ENCODE assay signal across 8 mouse cellular contexts in the genomic region with DNA sequence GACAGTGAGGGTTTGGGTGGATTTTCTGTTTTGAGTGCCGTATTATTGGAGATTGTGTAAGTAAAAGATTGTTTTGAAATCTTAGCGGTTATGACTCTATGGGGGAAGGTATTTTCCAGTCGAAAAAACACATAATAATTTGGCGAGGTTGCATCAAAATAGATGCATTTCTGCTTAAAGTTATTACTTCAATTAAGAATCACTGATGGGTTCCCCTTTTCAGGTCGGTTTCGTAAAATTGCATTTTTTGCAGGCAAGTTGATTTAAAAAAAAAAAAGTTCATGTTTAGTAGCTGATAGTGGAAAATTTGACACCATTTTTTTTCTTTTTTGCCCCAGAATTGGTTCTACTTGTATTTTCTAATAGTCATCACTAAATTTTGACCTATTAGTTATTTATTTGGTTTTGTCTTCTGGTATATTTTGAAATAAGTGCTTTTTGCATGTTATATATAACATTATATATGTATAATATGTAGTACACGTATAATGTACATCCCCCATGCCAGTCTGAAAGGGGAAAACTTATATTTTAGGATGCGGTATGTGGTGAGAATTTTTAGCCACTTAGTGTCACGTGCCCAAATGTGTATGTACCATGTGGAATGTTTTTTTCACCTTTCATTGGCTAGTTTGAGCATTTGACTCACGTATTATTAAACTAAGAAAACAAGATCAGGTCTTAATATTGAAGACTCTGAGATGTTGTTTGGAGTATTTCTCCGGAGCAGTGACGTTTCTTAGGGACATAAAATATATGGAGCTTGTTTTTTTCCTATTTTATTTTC. TPM values are rescaled to one million over a fixed set of nuclear protein-coding genes. Genes with fewer than 3 reads are reported as not detected.
DNase-seq lines count a peak whose midpoint lies in the region; ATAC-seq and TF ChIP-seq lines count a peak whose summit lies in the region.

No protein-coding gene starts in this region.

- TF ChIP-seq POLR2A in bone marrow, adult 2 months (IDR thresholded peaks at IDR 0.05; ENCODE audit: borderline replicate concordance, control insufficient read depth, low read depth, low read length) = no peak

- no peak for ATAC-seq in kidney, embryonic 15.5 days (replicated peaks; ENCODE audit: low FRiP score)
- no peak for ATAC-seq in hindbrain, embryonic 13.5 days (ENCODE audit: low FRiP score)
- no peak for ATAC-seq in midbrain, embryonic 15.5 days (replicated peaks)
- no peak for ATAC-seq in inflammation-experienced regulatory T-cells, adult 6 months

- H3K4me2 ChIP-seq in kidney, embryonic 15.5 days = peak overlapping the region; percentile 64
- peak overlapping the region; percentile 92 for H3K4me2 ChIP-seq in hindbrain, embryonic 13.5 days
- H3K4me2 ChIP-seq in midbrain, embryonic 15.5 days = peak overlapping the region; percentile 61

- peak overlapping the region; percentile 99 for H3K9ac ChIP-seq in kidney, embryonic 15.5 days
- H3K9ac ChIP-seq in hindbrain, embryonic 13.5 days = peak overlapping the region; percentile 97
- peak overlapping the region; percentile 91 for H3K9ac ChIP-seq in midbrain, embryonic 15.5 days

- peaks cover 21% of the 10 kb centered on the region for H3K36me3 ChIP-seq in kidney, embryonic 15.5 days
- H3K36me3 ChIP-seq in hindbrain, embryonic 13.5 days = peaks cover 20% of the 10 kb centered on the region
- peaks cover 16% of the 10 kb centered on the region for H3K36me3 ChIP-seq in midbrain, embryonic 15.5 days (replicated peaks)

- 6% methylated on average over 12 of the region's 12 CpGs for whole genome bisulfite sequencing in kidney, embryonic 15.5 days
- WGBS in bone marrow, adult 2 months = 2% methylated on average over 12 of the region's 12 CpGs
- WGBS in hindbrain, embryonic 13.5 days = 25% methylated on average over 12 of the region's 12 CpGs
- 20% methylated on average over 12 of the region's 12 CpGs for WGBS in midbrain, embryonic 15.5 days

- no peaks in the 10 kb centered on the region for H3K27me3 ChIP-seq in kidney, embryonic 15.5 days
- no peaks in the 10 kb centered on the region for H3K27me3 ChIP-seq in hindbrain, embryonic 13.5 days
- no peaks in the 10 kb centered on the region for H3K27me3 ChIP-seq in midbrain, embryonic 15.5 days (replicated peaks)

- no peak for DNase-seq in kidney, adult 8-10 months
- no peak for DNase-seq in frontal cortex, postnatal 36 days (ENCODE audit: low spot score in 2 of 2)
- DNase-seq in gastrocnemius, postnatal 14 days = no peak

- H3K9me3 ChIP-seq in kidney, embryonic 15.5 days (replicated peaks) = no peaks in the 10 kb centered on the region
- H3K9me3 ChIP-seq in hindbrain, embryonic 13.5 days = no peaks in the 10 kb centered on the region
- H3K9me3 ChIP-seq in midbrain, embryonic 15.5 days = no peaks in the 10 kb centered on the region

- intact Hi-C loops in gastrocnemius, postnatal 14 days (cut with DNase I; ENCODE audit: low total_unique reads) = no loop called here

- H3K4me3 ChIP-seq in kidney, embryonic 15.5 days (replicated peaks) = peak overlapping the region; percentile 94
- H3K4me3 ChIP-seq in bone marrow, adult 2 months (replicated peaks; ENCODE audit: control insufficient read depth, low read depth, low read length) = peak overlapping the region; percentile 93
- peak overlapping the region; percentile 93 for H3K4me3 ChIP-seq in hindbrain, embryonic 13.5 days
- peak overlapping the region; percentile 86 for H3K4me3 ChIP-seq in midbrain, embryonic 15.5 days

- TF ChIP-seq CTCF in bone marrow, adult 2 months (IDR thresholded peaks at IDR 0.05; ENCODE audit: control insufficient read depth, insufficient read depth, low read length) = no peak

- peak overlapping the region; percentile 100 for H3K27ac ChIP-seq in kidney, embryonic 15.5 days
- H3K27ac ChIP-seq in bone marrow, adult 2 months (ENCODE audit: control insufficient read depth, insufficient read depth, low read depth, low read length, poor library complexity) = peak overlapping the region; percentile 99
- H3K27ac ChIP-seq in hindbrain, embryonic 13.5 days = peak overlapping the region; percentile 99
- H3K27ac ChIP-seq in midbrain, embryonic 15.5 days = peak overlapping the region; percentile 96

- H3K4me1 ChIP-seq in kidney, embryonic 15.5 days = peaks cover 46% of the 10 kb centered on the region
- H3K4me1 ChIP-seq in bone marrow, adult 2 months (ENCODE audit: control insufficient read depth, insufficient read depth, low read length) = peaks cover 4% of the 10 kb centered on the region; the same call in 1 of the 2 replicates
- H3K4me1 ChIP-seq in hindbrain, embryonic 13.5 days (replicated peaks) = peaks cover 58% of the 10 kb centered on the region
- H3K4me1 ChIP-seq in midbrain, embryonic 15.5 days = peaks cover 39% of the 10 kb centered on the region

RNA-seq across cellular contexts. Expression of a gene that starts 1.3 kb away (rescaled TPM):
- polyA plus RNA-seq in kidney, embryonic 15.5 days (2015; fragmentation: Nextera tagmentation; extraction: Ambion mirVana) = 31.6 and 32.2 TPM in 2 replicates
- 5.6 and 13.2 TPM in 2 replicates for polyA plus RNA-seq in bone marrow, adult 2 months (2011; ENCODE audit: insufficient read depth, insufficient read length, low replicate concordance, missing spikeins)
- polyA plus RNA-seq in hindbrain, embryonic 13.5 days (2015; fragmentation: Nextera tagmentation; extraction: Ambion mirVana) = 55.0 and 63.3 TPM in 2 replicates
- polyA plus RNA-seq in midbrain, embryonic 15.5 days (2015; fragmentation: Nextera tagmentation; extraction: Ambion mirVana) = 51.4 and 54.9 TPM in 2 replicates
- 10 to 100 TPM in 2 of 3 experiments, 1 to 10 TPM in 1; 9.6 to 17.6 (median 14.8) TPM for polyA plus RNA-seq in inflammation-experienced regulatory T-cells, adult 6 months (2017; shearing (Covaris generic))
- 10 to 100 TPM; 24.7 to 26.9 TPM for total RNA-seq in gastrocnemius, postnatal 14 days (2021)

RNA-seq across cellular contexts. Expression of a gene that starts 1.3 kb away (rescaled TPM):
- polyA plus RNA-seq in kidney, embryonic 15.5 days (2015; fragmentation: Nextera tagmentation; extraction: Ambion mirVana) = 462 and 484 TPM in 2 replicates
- 138 and 223 TPM in 2 replicates for polyA plus RNA-seq in bone marrow, adult 2 months (2011; ENCODE audit: insufficient read depth, insufficient read length, low replicate concordance, missing spikeins)
- polyA plus RNA-seq in hindbrain, embryonic 13.5 days (2015; fragmentation: Nextera tagmentation; extraction: Ambion mirVana) = 279 and 287 TPM in 2 replicates
- 251 and 257 TPM in 2 replicates for polyA plus RNA-seq in midbrain, embryonic 15.5 days (2015; fragmentation: Nextera tagmentation; extraction: Ambion mirVana)
- polyA plus RNA-seq in inflammation-experienced regulatory T-cells, adult 6 months (2017; shearing (Covaris generic)) = 100 to 1,000 TPM; 323 to 459 (median 386) TPM
- 100 to 1,000 TPM; 159 to 177 TPM for total RNA-seq in gastrocnemius, postnatal 14 days (2021)

RNA-seq across cellular contexts. Expression of a gene that starts 10.6 kb away (rescaled TPM):
- polyA plus RNA-seq in kidney, embryonic 15.5 days (2015; fragmentation: Nextera tagmentation; extraction: Ambion mirVana) = 35.9 and 38.0 TPM in 2 replicates
- polyA plus RNA-seq in bone marrow, adult 2 months (2011; ENCODE audit: insufficient read depth, insufficient read length, low replicate concordance, missing spikeins) = 1.7 and 15.2 TPM in 2 replicates
- polyA plus RNA-seq in hindbrain, embryonic 13.5 days (2015; fragmentation: Nextera tagmentation; extraction: Ambion mirVana) = 32.1 and 33.3 TPM in 2 replicates
- 28.9 and 32.1 TPM in 2 replicates for polyA plus RNA-seq in midbrain, embryonic 15.5 days (2015; fragmentation: Nextera tagmentation; extraction: Ambion mirVana)
- polyA plus RNA-seq in inflammation-experienced regulatory T-cells, adult 6 months (2017; shearing (Covaris generic)) = 1 to 10 TPM in 2 of 3 experiments, under 1 TPM in 1; 0.18 to 1.3 (median 1.1) TPM
- 1 to 10 TPM in 1 of 2 experiments, under 1 TPM in 1; 0.76 to 1.3 TPM for total RNA-seq in gastrocnemius, postnatal 14 days (2021)

RNA-seq across cellular contexts. Expression of a gene that starts 17.0 kb away (rescaled TPM):
- polyA plus RNA-seq in kidney, embryonic 15.5 days (2015; fragmentation: Nextera tagmentation; extraction: Ambion mirVana) = 31.3 and 41.0 TPM in 2 replicates
- 2.3 TPM in 2 replicates for polyA plus RNA-seq in bone marrow, adult 2 months (2011; ENCODE audit: insufficient read depth, insufficient read length, low replicate concordance, missing spikeins)
- 135 and 143 TPM in 2 replicates for polyA plus RNA-seq in hindbrain, embryonic 13.5 days (2015; fragmentation: Nextera tagmentation; extraction: Ambion mirVana)
- polyA plus RNA-seq in midbrain, embryonic 15.5 days (2015; fragmentation: Nextera tagmentation; extraction: Ambion mirVana) = 129 and 149 TPM in 2 replicates
- polyA plus RNA-seq in inflammation-experienced regulatory T-cells, adult 6 months (2017; shearing (Covaris generic)) = 1 to 10 TPM; 1.2 to 2.6 (median 1.6) TPM
- total RNA-seq in gastrocnemius, postnatal 14 days (2021) = 1 to 10 TPM; 9.3 to 9.8 TPM

RNA-seq across cellular contexts. Expression of a gene that starts 31.5 kb away (rescaled TPM):
- polyA plus RNA-seq in kidney, embryonic 15.5 days (2015; fragmentation: Nextera tagmentation; extraction: Ambion mirVana) = 695 and 743 TPM in 2 replicates
- 1,398 and 2,156 TPM in 2 replicates for polyA plus RNA-seq in bone marrow, adult 2 months (2011; ENCODE audit: insufficient read depth, insufficient read length, low replicate concordance, missing spikeins)
- 503 and 518 TPM in 2 replicates for polyA plus RNA-seq in hindbrain, embryonic 13.5 days (2015; fragmentation: Nextera tagmentation; extraction: Ambion mirVana)
- polyA plus RNA-seq in midbrain, embryonic 15.5 days (2015; fragmentation: Nextera tagmentation; extraction: Ambion mirVana) = 413 and 429 TPM in 2 replicates
- 100 to 1,000 TPM; 489 to 506 (median 494) TPM for polyA plus RNA-seq in inflammation-experienced regulatory T-cells, adult 6 months (2017; shearing (Covaris generic))
- 10 to 100 TPM; 86.5 to 98.0 TPM for total RNA-seq in gastrocnemius, postnatal 14 days (2021)
